Mouse (Mus musculus): Measurements from ENCODE around the gene Dis3l2. TPM values are rescaled to one million over a fixed set of nuclear protein-coding genes. Genes with fewer than 3 reads are reported as not detected.

Dis3l2 gene
- total RNA-seq, 2 experiments from 2014 or later: 16.0 TPM

DNA sequence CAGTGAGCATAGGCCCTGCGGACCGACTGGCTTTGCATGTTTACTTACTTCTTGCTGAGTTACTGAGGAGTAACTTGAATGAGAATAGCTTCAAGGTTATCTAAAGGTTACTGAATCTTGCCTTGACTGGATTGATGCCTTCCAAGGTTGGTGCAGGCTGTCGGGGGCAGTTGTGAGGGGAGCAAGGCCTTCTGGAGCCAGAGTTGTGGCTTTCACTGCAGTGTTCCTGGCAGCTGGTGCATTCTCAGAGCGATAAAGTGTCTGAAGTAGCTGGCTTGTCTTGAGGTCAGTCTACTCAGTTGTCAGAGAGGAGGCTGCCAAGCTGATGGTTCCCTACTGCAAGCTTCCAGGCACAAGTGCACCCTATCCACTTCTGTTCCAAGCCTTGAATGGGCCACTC lies 15.8 kb downstream of the Dis3l2 start:
- no peak for DNase-seq
- intact Hi-C loops (cut with DNase I): no loop called here

DNA sequence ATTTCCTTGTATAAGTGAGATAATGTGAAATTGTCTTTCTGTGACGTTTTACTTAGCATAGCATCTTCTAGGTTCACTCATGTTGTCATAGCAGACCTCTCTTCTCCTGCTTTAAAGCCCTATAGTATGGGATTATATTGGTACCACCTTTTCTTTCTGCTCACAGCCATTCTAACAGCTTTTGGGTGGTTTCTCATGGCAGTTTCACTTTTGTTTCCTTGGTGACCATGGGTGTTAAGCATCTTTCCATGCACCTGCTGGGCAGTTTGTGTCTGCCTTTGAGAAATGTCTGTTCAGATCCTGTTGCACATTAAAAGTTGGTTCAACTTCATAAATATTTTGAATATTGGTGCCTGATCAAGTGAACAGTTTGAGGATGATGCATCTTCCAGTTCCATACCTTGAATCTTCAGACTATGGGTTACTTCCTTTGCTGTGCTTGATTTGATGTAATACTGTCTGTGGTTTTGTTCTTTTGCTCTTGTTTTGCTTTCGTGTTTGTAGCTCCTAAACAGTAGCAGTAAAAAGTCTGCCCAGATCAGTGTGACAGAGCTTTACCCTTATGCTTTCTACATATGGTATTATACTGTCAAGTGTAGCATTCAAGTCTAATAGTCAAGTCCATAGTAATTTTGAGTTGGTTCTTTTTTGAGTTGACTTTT lies 29.7 kb downstream of the Dis3l2 start:
- intact Hi-C loops (cut with DNase I): no loop called here

DNA sequence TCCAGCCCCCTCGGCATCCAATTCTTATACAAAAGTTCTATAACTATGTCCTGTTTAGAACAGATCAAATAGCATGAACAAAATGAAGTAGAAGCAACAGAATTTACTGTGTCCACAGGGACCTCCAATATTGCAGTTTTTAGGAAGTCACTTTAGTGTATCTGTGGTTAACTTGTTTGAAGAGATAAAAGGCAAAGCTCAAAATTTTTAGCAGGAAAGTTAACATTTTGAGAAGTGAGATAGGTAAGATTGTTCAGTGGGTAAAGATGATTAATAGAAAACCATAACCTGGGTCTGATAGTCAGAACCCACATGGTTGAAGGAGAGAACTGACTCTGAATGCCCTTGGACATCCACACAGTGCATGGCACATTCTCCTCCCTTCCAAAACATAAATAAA lies 32.8 kb downstream of the Dis3l2 start:
- DNase-seq: no peak
- intact Hi-C loops (cut with DNase I): no loop called here

More for the DNA sequence above, 29.7 kb downstream of the Dis3l2 start:
- no peak for DNase-seq

DNA sequence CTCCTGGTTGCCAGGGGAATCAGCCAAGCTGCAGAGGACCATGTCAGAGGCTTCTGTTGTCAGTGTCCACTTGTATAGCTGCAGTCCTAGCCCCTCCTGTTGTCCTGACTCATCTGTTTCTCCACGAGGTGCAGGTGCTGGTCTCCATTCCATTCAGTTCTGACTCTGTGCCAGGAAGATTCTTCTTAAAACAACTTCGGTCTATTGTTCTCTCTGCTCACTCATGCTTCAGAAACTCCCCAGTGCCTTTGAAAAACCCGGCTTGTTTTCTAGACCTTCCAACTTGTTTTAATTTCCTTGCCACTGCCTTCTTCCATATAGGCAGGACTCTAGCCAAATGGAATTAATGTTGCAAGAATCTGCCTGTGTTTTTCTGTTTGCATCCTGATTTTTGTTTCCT lies 39.3 kb downstream of the Dis3l2 start:
- intact Hi-C loops (cut with DNase I): no loop called here
- no peak for DNase-seq

DNA sequence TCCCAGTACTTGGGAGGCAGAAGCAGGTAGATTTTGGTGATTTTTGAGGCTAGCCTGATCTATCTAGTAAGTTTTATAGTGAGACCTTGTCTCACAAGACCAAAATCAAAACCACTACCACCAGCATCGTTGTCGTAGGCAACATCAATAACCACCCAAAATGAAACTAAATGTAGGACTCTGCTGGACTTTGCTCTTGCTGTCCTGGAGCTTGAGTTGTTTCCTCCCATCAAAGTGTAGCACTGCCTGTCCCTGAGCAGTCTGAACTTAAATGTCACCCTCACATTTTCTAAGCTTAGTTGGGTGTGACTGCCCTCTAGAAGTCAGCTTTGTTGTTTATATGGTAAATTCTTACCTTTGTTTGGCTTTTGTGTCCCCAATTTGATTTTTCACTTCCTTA lies 43.4 kb downstream of the Dis3l2 start:
- intact Hi-C loops (cut with DNase I): no loop called here
- DNase-seq: no peak

DNA sequence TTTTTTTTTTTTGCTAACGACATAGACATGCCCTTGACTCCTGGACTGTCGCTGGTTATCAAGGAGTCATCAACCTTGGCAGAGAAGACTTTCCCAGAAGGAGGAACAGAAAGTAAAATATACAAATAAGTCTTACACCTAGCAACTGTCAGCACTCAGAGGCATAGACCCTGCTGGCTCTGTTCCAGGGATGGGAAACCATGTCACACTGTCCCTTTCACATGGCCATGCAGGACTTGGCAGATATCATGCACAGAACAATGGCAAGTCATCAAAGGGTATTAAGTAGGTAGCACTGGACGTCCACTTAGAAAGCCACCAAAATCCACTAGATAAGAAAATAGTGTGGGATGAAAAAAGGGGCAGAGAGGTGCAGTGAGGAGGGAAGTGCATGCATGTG lies 46.5 kb downstream of the Dis3l2 start:
- no peak for DNase-seq
- intact Hi-C loops (cut with DNase I): no loop called here

DNA sequence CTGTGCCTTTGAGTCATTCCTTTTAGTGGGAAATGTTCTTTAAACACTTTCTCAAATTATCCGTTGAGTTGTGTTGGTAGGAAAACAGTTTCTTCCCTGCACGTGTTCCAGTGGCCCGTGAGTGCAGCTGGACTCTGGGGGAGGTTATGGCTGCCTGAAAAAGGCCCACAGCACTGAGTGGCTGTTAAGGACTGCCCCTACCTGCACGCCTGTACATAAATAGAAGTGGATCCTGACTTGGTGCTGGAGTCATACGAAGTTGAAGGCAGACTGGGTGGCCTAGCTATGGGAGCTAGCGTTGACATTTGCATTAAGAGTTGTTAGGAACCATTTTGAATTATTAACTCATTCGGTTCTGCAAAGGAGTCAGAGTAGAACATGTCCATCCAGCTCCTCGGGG lies 49.8 kb downstream of the Dis3l2 start:
- DNase-seq: no peak
- intact Hi-C loops (cut with DNase I): no loop called here

DNA sequence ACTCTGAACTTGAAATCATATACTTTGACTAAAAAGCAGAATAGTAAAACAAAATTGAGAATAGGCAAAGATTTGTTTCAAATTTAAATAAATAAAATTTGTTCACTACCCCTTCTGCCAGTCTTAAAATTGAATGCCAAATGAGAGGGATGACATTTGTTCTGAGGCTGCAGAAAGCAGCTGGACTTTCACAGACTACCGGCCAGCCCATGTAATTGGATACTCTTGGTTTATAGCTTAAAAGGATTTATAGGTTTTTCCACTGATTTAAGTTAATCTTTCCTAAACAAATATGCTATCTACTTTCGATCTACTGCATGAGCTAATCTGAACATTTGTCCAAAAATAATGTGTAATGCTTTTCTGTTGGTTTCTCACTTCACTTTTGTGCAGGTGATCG lies 50.7 kb downstream of the Dis3l2 start:
- intact Hi-C loops (cut with DNase I): no loop called here

DNA sequence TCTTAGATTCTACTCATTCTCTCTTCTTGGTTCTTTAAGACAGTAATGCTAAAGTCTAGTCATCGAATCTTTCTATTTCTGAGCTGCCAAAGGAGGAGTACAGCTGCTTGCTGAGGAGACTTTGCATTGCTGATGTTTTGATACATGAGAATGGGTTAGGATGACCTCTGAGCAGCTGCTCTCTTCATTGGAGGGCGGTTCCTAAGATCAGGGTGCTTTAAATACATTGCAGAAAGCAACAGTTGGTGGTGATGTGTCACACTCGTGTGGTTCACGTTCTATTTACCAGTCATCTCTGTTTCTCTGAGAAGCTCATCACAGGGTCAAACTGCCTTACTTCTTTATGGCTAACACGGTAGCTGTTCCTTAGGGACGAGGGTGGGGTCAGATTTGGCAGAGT lies 54.5 kb downstream of the Dis3l2 start:
- peak; percentile 24 to 40 for DNase-seq
- intact Hi-C loops (cut with DNase I): no loop called here

More for the DNA sequence above, 50.7 kb downstream of the Dis3l2 start:
- no peak for DNase-seq

DNA sequence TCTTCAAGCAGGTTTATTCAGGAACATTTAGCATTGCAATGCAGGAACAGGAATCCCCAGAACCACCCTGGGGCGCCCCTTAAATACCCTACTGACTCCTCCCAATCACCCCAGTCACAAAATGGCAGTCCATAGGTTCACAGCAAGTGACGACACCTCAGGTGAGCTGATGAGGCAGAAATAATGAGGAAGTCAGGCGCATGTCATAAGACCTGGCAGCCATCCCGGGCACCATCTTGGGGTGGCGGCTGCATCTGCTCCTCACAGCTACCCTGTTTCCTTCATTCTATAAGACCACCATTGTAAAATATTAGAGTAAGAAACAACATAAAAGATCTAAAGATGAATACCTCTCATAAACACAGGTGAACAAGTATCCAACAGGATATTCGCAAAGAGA lies 58.6 kb downstream of the Dis3l2 start:
- DNase-seq: no peak
- intact Hi-C loops (cut with DNase I): no loop called here

DNA sequence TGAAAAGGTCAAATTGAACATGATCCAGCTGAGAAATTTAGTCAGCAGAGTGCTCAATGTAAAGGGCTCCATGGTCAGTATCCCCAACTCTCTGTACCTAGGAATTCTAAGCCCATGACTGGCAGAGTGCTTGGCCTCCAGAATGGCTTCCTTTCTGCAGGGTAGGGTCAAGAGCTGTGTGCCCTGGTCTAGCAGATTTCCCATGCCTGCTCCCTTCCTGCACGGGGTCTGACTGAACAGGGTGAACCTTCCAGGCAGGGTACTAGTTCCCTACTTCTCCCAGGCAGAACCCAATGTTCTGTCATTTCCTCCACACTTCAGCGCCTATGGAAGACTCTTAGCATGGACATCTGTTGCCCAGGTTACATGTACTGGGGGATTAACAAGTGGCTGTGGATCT lies 97.6 kb downstream of the Dis3l2 start:
- intact Hi-C loops (cut with DNase I): no loop called here
- no peak for DNase-seq

DNA sequence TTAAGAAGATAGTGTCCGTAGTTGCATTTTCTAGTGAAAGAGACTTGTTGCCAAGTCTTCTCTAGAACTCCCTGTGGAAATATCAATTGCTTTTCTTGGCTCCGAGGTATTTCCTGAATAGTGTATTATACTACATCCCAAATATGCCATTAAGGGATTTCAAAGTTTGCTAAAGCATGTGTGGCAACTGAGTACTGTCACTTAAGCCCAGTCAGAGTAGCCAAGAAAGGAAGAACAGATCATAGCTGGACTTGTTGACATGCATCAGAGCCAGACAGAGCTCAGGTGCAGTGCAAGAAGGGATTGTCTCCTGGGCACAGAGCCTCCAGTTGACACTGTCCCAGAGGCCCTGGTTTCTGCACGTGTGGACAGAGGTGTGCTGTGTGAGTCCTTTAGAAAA lies 108.1 kb downstream of the Dis3l2 start:
- intact Hi-C loops (cut with DNase I): no loop called here
- DNase-seq: no peak

DNA sequence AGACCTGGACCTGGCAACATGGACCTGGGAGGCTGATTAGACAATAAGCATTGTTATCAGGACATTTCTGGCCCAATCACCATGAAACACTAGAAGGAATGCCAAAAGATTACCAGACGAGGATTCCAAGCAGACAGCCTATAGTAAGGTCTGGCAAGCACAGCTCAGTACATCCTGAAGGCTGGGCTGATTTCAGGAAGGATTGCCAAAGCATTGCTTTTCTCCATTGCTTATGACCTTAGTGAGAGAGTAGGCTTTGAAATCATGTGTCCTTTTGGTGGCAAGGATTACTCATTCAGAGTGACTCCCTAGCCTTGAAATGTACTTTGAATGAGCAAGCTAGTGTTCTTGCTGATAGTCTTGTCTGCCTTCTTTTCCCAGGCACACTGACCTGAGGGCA lies 118.7 kb downstream of the Dis3l2 start:
- intact Hi-C loops (cut with DNase I): no loop called here
- no peak for DNase-seq

DNA sequence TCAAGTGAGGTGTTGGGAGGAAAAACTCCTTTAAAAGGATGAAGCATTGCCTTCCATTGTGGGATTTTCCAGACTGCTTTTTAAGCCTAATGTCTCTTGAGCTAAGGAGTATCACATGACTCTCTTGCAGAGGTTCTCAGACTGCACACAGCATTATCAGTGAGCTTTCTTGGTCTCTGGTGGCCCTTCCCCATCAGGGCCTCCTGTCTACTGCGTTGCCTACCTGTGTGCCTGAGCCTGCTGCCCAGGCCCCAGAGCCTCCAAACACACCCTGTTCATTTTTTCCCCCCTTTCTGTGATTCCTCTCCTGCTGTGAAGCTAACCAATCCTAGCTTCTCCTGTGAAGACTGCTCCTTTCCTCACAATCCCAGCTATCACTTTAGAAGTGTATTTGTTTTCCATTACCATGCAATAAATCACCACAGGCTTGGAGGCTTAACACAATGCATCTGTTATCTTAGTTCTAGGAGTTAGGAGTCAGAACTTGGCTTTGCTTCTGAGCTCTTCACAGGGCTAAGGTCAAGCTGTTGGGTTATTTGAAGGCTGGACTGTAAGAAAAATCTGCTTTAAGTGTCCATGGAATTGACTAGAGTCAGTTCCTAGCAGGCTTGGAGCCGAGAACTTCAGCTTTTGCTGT lies 130.9 kb downstream of the Dis3l2 start:
- peak in 1 of 2 experiments; percentile 8 for DNase-seq
- intact Hi-C loops (cut with DNase I): no loop called here

DNA sequence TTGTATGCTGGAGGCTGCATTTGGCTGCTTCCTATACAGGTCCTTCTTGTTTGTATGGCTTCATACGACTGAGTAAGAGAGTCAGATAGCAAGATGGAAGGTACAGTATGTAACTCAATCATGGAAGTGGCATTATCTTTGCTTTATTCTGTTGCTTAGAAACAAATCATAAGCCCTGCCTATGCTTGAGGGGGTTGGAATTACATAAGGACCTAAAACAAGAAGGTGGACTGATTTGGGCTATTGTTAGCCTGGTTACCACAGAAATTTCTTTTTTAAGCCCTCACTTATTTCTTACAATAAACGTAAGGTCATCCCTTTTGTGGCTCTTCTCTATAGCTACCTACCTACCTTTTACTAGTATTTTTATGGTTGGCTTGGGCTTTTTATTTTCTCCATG lies 131.4 kb downstream of the Dis3l2 start:
- DNase-seq: no peak
- intact Hi-C loops (cut with DNase I): no loop called here

DNA sequence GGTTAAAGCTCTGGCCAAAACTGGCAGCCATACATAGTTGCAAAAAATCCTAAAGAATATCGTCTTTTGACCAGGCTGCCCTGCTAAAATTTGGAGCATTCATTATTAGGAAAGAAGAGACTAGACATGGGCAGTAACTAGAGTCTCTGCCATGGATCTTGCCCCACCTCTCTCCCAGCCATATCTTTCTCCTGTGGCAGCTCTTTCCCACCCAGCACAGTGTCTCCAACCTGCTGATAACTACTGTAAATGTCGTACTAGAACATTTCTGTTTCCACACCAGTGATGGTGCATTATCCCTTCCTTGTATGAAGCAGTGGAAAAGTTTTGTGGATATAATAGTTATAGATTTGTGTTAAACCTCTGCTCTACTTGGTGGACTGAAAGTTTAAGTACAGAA lies 147.1 kb downstream of the Dis3l2 start:
- no peak for DNase-seq
- intact Hi-C loops (cut with DNase I): no loop called here

DNA sequence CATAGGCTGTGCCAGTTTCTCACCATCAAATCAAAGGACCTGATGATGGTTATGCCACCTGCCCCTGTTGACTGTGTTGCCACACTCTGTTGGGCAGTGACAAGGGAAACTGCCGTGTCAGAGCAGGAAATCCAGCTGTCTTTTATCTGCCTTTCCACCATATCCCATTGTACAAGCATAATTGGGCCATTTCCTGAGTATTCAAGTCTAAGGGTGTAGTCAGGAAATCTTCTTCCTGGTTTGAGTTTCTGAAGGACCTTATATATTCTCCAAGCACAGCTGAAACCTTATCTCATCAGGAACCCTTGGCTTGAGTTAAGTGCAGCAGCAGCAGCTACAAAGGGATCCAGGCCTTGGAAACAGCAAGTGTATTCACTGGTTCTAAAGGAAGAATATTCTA lies 155.3 kb downstream of the Dis3l2 start:
- peak; percentile 23 to 30 for DNase-seq
- intact Hi-C loops (cut with DNase I): no loop called here

DNA sequence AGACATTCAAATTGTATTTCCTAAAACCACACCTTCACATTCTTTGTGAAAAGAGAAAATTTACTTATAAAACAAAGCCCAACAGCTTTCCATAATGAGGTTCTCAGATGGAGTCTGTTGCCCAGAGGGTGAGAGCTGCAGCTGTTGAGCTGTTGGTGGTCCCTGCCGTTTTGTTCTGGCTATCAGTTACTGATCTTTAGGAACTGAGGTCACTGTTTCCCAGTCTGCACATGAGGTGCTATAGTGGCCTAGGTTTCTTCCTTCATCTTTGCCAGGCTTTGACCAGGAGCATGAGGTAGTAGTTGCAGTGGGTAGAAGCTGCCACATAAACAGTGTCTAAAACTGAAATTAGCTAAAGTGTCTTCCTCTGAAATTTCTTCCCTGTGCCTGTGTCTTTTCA lies 155.8 kb downstream of the Dis3l2 start:
- peak in 1 of 2 experiments; percentile 2 for DNase-seq
- intact Hi-C loops (cut with DNase I): no loop called here

DNA sequence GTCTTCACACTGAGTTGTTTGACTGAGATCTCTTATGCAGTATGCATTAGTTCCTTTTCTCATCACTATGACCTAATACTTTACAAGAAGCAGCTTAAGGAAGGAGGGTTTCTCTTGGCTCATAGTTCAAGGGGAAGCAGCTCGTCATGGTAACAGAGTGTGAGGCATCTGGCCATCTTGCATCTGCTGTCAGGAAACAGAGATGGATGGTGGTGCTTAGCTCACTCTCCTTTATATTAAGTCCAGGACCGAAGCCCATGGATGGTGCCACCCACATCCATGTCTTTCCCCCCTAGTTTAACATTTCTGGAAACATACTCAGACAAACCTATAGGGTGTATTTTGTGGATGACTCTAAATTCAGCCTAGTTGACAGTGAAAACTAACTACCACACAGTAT lies 170.1 kb downstream of the Dis3l2 start:
- DNase-seq: no peak
- intact Hi-C loops (cut with DNase I): no loop called here

DNA sequence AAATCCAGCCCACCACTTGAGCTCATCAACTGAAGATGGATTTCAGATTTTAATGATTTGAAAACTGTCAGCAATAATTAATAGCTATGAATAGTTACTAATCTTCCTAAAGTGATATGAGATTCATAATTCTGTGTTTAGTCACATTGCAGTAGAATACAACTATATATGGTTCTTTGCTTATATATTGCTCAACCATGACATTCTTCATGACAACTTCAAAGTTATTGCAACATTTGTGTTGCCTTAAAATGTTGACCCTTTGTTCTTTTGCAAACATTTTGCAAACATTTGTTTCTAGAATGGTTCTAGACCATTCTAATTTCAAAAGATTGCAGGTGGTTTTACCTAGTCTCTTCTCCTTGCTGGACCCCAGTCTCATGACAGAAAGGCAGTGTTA lies 175.1 kb downstream of the Dis3l2 start:
- no peak for DNase-seq
- intact Hi-C loops (cut with DNase I): no loop called here

DNA sequence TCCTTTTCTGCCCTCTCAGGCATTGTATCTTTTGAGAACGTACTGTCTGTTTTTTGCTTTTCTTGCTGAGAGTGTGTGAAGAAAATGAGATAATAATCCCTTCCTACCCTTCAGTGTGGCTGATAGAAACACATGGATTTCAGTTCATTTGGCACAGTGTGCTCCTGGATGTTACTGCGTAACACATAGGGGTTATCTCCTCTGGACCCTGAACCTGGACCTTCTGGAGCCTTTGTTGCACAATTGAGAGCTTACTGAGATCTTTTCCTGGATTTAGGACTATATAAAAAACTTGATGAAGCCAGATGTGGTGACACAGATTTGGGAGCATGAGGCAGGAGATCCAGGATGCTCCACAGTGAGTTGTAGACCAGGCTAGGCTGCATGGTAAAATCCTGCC lies 175.9 kb downstream of the Dis3l2 start:
- intact Hi-C loops (cut with DNase I): no loop called here
- no peak for DNase-seq

DNA sequence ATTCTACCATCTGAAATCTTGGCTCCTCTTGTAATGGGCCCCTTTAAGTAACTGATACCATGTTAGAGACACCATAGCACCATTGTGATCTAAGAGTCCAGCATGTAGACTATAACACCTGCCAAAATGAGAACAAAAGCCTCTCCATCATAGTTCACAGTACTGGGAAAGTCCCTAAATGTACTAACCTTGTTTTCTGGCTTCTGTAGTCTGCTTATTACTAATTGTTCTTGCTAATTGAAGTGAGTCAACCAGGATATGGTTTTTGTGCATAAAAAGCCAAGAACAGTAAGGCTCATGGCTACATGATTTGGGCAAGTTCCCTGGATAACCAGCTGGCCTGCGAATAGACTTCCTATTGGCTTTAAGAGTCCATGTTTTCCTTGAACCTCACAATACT lies 183.5 kb downstream of the Dis3l2 start:
- DNase-seq: no peak
- intact Hi-C loops (cut with DNase I): no loop called here

DNA sequence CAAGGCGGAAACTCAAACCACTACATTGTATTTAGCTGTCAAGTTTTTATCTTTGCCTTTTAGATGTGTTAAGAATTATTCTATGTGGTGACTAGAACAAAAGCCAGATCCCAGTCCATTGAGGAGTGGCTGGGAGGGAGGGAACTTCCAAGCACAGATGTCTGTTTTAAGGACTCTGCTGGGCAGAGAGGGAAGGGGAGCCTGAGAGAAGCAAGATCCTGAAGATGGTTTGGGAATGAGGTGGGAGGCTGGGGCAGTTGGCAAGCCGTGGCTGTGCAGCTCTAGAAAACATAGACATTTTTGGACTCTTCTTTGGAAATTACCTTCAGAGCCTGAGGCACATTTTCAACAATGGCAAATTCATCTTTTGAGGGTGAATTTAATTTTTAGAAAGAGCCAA lies 208.9 kb downstream of the Dis3l2 start:
- intact Hi-C loops (cut with DNase I): no loop called here
- DNase-seq: no peak
